Mouse (Mus musculus) ovary, adult 10 weeks (tissue): ENCODE data around the gene Tcte1. TPM values are rescaled to one million over a fixed set of nuclear protein-coding genes. Genes with fewer than 3 reads are reported as not detected.

Source experiments
- polyA plus RNA-seq: library from polyadenylated mRNA; stranded (reverse); fragments of 350-450 nt; fragmentation: Illumina TruSeq; extraction: RNeasy Lipid Tissue Mini Kit (QIAGEN cat#74804); gene quantifications from one replicate; pipeline ENCODE4 v1.2.3, GENCODE M21; 2014

Gene Tcte1
- 1.5 TPM for polyA plus RNA-seq

GRCm38 (mm10) chr17:45523263-45523662, at the start of gene Tcte1:
Gene Tcte1 (plus strand): TSS chr17:45523434.

GRCm38 (mm10) chr17:45474669-45475465, 48.4 kb upstream of the Tcte1 start, which contains the start of gene Spats1:
Gene Spats1 (minus strand): TSS chr17:45475415.

GRCm38 (mm10) chr17:45506700-45507189, 16.5 kb upstream of the Tcte1 start, which contains the start of gene Aars2:
Gene Aars2 (plus strand): TSS chr17:45506841.

GRCm38 (mm10) chr17:45549617-45550181, 26.5 kb downstream of the Tcte1 start, which contains the start of gene Tmem151b:
Gene Tmem151b (minus strand): TSS chr17:45549677.

GRCm38 (mm10) chr17:45555452-45556106, 32.3 kb downstream of the Tcte1 start, which contains the start of gene Nfkbie:
Gene Nfkbie (plus strand): TSS chr17:45555703.

GRCm38 (mm10) chr17:45563655-45564530, 40.7 kb downstream of the Tcte1 start, which contains the start of gene Slc35b2:
Gene Slc35b2 (plus strand): TSS chr17:45563874.

GRCm38 (mm10) chr17:45573087-45573779, 50.0 kb downstream of the Tcte1 start, which contains the start of gene Hsp90ab1:
Gene Hsp90ab1 (minus strand): TSS chr17:45573271.

Other genes with a start within 250 kb of the Tcte1 start
- gene Cdc5l, start 89.7 kb upstream of the Tcte1 start, polyA plus RNA-seq, result 85.7 TPM
- gene Spats1, start 48.0 kb upstream of the Tcte1 start, polyA plus RNA-seq, result 0.51 TPM
- not detected for gene Aars2, start 16.6 kb upstream of the Tcte1 start, polyA plus RNA-seq
- 0.46 TPM for gene Tmem151b, start 26.2 kb downstream of the Tcte1 start, polyA plus RNA-seq
- 1.00 TPM for gene Nfkbie, start 32.3 kb downstream of the Tcte1 start, polyA plus RNA-seq
- gene Slc35b2, start 40.4 kb downstream of the Tcte1 start, polyA plus RNA-seq, result 3.2 TPM
- 3,146 TPM for gene Hsp90ab1, start 49.8 kb downstream of the Tcte1 start, polyA plus RNA-seq
- 9.0 TPM for gene Slc29a1, start 76.2 kb downstream of the Tcte1 start, polyA plus RNA-seq
- not detected for gene Mymx, start 78.7 kb downstream of the Tcte1 start, polyA plus RNA-seq
- gene Capn11, start 135.9 kb downstream of the Tcte1 start, polyA plus RNA-seq, result 0.29 TPM
- 1.3 TPM for gene Mrpl14, start 162.9 kb downstream of the Tcte1 start, polyA plus RNA-seq
- gene Tmem63b, start 163.5 kb downstream of the Tcte1 start, polyA plus RNA-seq, result 4.7 TPM
- not detected for gene 1600014C23Rik, start 210.4 kb downstream of the Tcte1 start, polyA plus RNA-seq